Mouse (Mus musculus) right cerebral cortex, adult 2 months (tissue): ENCODE results near the gene Twnk.

ENCODE experiments used
- DNase-seq, 2 experiments: peaks; one replicate each; pipeline ENCODE4 v3.0.0; 2021 to 2022; ENCODE audit warnings: low spot score in 2 of 2

The Twnk gene

GRCm38 (mm10) chr19:45005444-45005843 is at the start of gene Twnk:
Gene Twnk (plus strand): TSS chr19:45005663.
- no peak for DNase-seq

- no peak for DNase-seq
Measured at GRCm38 (mm10) chr19:44959633-44960032, 45.8 kb upstream of the Twnk start.

GRCm38 (mm10) chr19:44965978-44966377 is 39.5 kb upstream of the Twnk start:
- DNase-seq: no peak

- no peak for DNase-seq
Measured at GRCm38 (mm10) chr19:44968329-44968728, 37.1 kb upstream of the Twnk start.

GRCm38 (mm10) chr19:44976636-44977035 is 28.8 kb upstream of the Twnk start:
- DNase-seq: no peak

GRCm38 (mm10) chr19:44977148-44977547 is 28.3 kb upstream of the Twnk start:
- DNase-seq: no peak

GRCm38 (mm10) chr19:44980787-44981186 is 24.7 kb upstream of the Twnk start:
- no peak for DNase-seq

- DNase-seq: no peak
Measured at GRCm38 (mm10) chr19:44982477-44983115, 22.9 kb upstream of the Twnk start.

GRCm38 (mm10) chr19:44983366-44983765 is 22.1 kb upstream of the Twnk start:
- DNase-seq: no peak

GRCm38 (mm10) chr19:44984420-44984819 is 21.0 kb upstream of the Twnk start:
- DNase-seq: no peak

GRCm38 (mm10) chr19:44985159-44985988 is 20.1 kb upstream of the Twnk start:
- no peak for DNase-seq

GRCm38 (mm10) chr19:44987004-44987403 is 18.5 kb upstream of the Twnk start:
- DNase-seq: no peak

- peak; percentile 67 to 68 for DNase-seq
Measured at GRCm38 (mm10) chr19:44987851-44988250, 17.6 kb upstream of the Twnk start.

- DNase-seq: no peak
Measured at GRCm38 (mm10) chr19:44988321-44988720, 17.1 kb upstream of the Twnk start.

GRCm38 (mm10) chr19:44988831-44989566 is 16.5 kb upstream of the Twnk start, which contains the start of gene Sema4g:
Gene Sema4g (plus strand): TSS chr19:44989101.
- no peak for DNase-seq

GRCm38 (mm10) chr19:44989567-44990495 is 15.6 kb upstream of the Twnk start:
- DNase-seq: no peak

GRCm38 (mm10) chr19:44991031-44991430 is 14.4 kb upstream of the Twnk start:
- no peak for DNase-seq

- no peak for DNase-seq
Measured at GRCm38 (mm10) chr19:44992246-44992645, 13.2 kb upstream of the Twnk start.

- no peak for DNase-seq
Measured at GRCm38 (mm10) chr19:44992712-44993111, 12.8 kb upstream of the Twnk start.

- DNase-seq: no peak
Measured at GRCm38 (mm10) chr19:44997786-44998185, 7.7 kb upstream of the Twnk start.

GRCm38 (mm10) chr19:44999647-45000046 is 5.8 kb upstream of the Twnk start:
- DNase-seq: no peak
